Mouse (Mus musculus) liver, postnatal 0 days (tissue): ENCODE data around the gene Clmn. TPM values are rescaled to one million over a fixed set of nuclear protein-coding genes. Genes with fewer than 3 reads are reported as not detected.

Experiments used
- ATAC-seq: fragments of 200-750 bp; cut with Nextera tagmentation; 2 replicates; pipeline ENCODE4 v1.8.0; 2017; ENCODE audit warnings: mild to moderate bottlenecking, moderate library complexity
- DNase-seq: peaks from one replicate; pipeline ENCODE4 v3.0.0-alpha.2; 2016
- H3K27ac ChIP-seq: fragments of 300-500 bp; sonication (generic); 2 replicates; pipeline ENCODE4 v1.5.1; 2014; ENCODE audit warnings: antibody characterized with exemption, moderate library complexity, mild to moderate bottlenecking, low read depth
- H3K27me3 ChIP-seq: fragments of 300-500 bp; sonication (generic); 2 replicates; pipeline ENCODE4 v1.6.1; 2014; ENCODE audit warnings: low read length, control low read depth, mixed read lengths; ENCODE audit not compliant: insufficient read depth
- H3K36me3 ChIP-seq: fragments of 300-500 bp; sonication (generic); replicated peaks from 2 replicates; pipeline ENCODE4 v1.6.1; 2014; ENCODE audit warnings: mild to moderate bottlenecking, control low read depth, low read length, moderate library complexity, mixed read lengths; ENCODE audit not compliant: insufficient read depth
- H3K4me1 ChIP-seq: fragments of 300-500 bp; sonication (generic); 2 replicates; pipeline ENCODE4 v1.6.1; 2014; ENCODE audit warnings: antibody characterized with exemption, mild to moderate bottlenecking, control low read depth; ENCODE audit not compliant: insufficient read depth
- H3K4me2 ChIP-seq: fragments of 300-500 bp; sonication (generic); 2 replicates; pipeline ENCODE4 v1.6.1; 2014; ENCODE audit warnings: low read depth, mild to moderate bottlenecking, low read length, moderate library complexity, mixed read lengths
- H3K4me3 ChIP-seq: fragments of 300-500 bp; sonication (generic); 2 replicates; pipeline ENCODE4 v1.5.1; 2014; ENCODE audit warnings: low read depth, low read length
- H3K9ac ChIP-seq: fragments of 300-500 bp; sonication (generic); replicated peaks from 2 replicates; pipeline ENCODE4 v1.6.1; 2014; ENCODE audit warnings: mild to moderate bottlenecking, moderate library complexity
- H3K9me3 ChIP-seq: fragments of 300-500 bp; sonication (generic); 2 replicates; pipeline ENCODE4 v1.6.1; 2016; ENCODE audit warnings: mild to moderate bottlenecking, control low read depth, low read length, mixed read lengths
- CTCF ChIP-seq: sonication (generic); IDR thresholded peaks from 2 replicates; pipeline ENCODE4 v1.5.1; 2016; ENCODE audit warnings: antibody characterized with exemption, low read depth
- EP300 ChIP-seq: IDR thresholded peaks from 2 replicates; pipeline ENCODE4 v1.6.1; 2016; ENCODE audit warnings: antibody characterized with exemption, low read depth, mild to moderate bottlenecking
- WGBS: fragments of 180-500 bp; shearing (Covaris S2); extraction: QIAGEN DNeasy Blood & Tissue Kit; methylation state at CpG from one replicate; pipeline ENCODE4 v1.1.7; 2014; ENCODE audit not compliant: insufficient replicate concordance; 5-methylcytosine and 5-hydroxymethylcytosine counted together
- polyA plus RNA-seq: library from polyadenylated mRNA; unstranded; fragments of >200 nt; fragmentation: Nextera tagmentation; extraction: Ambion mirVana; gene quantifications from 2 replicates; pipeline ENCODE4 v1.2.1, GENCODE M21; 2015

The Clmn gene
- polyA plus RNA-seq, 1 experiment from 2014 or later = 1.9 TPM

- ATAC-seq = no peak
- no peak overlapping the region for H3K4me2 ChIP-seq
- TF ChIP-seq EP300 = no peak
- peak; percentile 60 for TF ChIP-seq CTCF
- H3K27ac ChIP-seq = no peak overlapping the region
- DNase-seq = no peak
- H3K9me3 ChIP-seq = no peaks in the 10 kb centered on the region
- H3K9ac ChIP-seq = no peak overlapping the region
- no peak overlapping the region for H3K4me3 ChIP-seq
- H3K36me3 ChIP-seq = no peaks in the 10 kb centered on the region
- WGBS = 57% methylated on average over 4 of the region's 4 CpGs
- H3K27me3 ChIP-seq = no peaks in the 10 kb centered on the region
- H3K4me1 ChIP-seq = peaks cover 6% of the 10 kb centered on the region; the same call in 1 of the 2 replicates
Measured at GRCm38 (mm10) chr12:104812711-104813110, 52.2 kb downstream of the Clmn start.

GRCm38 (mm10) chr12:104810923-104811443 is 53.9 kb downstream of the Clmn start:
- 47% methylated on average over 7 of the region's 7 CpGs for WGBS

GRCm38 (mm10) chr12:104808421-104809067 is 56.3 kb downstream of the Clmn start:
- Histone ChIP-seq H3K4me1 (no peaks in the 10 kb centered on the region), H3K9ac (no peak overlapping the region), H3K4me2 (no peak overlapping the region), H3K4me3 (no peak overlapping the region), H3K27ac (no peak overlapping the region), H3K36me3 (no peaks in the 10 kb centered on the region), H3K9me3 (no peaks in the 10 kb centered on the region), H3K27me3 (no peaks in the 10 kb centered on the region)
- DNase-seq (no peak), ATAC-seq (no peak)
- 64% methylated on average over 17 of the region's 17 CpGs for WGBS
- TF ChIP-seq EP300 (no peak), CTCF (no peak)

More at GRCm38 (mm10) chr12:104810923-104811443, 53.9 kb downstream of the Clmn start:
- Histone ChIP-seq H3K27me3 (no peaks in the 10 kb centered on the region), H3K4me2 (no peak overlapping the region), H3K9me3 (no peaks in the 10 kb centered on the region), H3K36me3 (no peaks in the 10 kb centered on the region), H3K4me3 (no peak overlapping the region), H3K9ac (no peak overlapping the region), H3K4me1 (no peaks in the 10 kb centered on the region), H3K27ac (no peak overlapping the region)
- DNase-seq = no peak
- no peak for TF ChIP-seq EP300
- no peak for TF ChIP-seq CTCF
- ATAC-seq = no peak

- Histone ChIP-seq H3K4me1 (no peaks in the 10 kb centered on the region), H3K27me3 (no peaks in the 10 kb centered on the region), H3K4me3 (no peak overlapping the region), H3K4me2 (no peak overlapping the region), H3K9me3 (no peaks in the 10 kb centered on the region), H3K36me3 (no peaks in the 10 kb centered on the region), H3K27ac (no peak overlapping the region), H3K9ac (no peak overlapping the region)
- WGBS = 75% methylated on average over 4 of the region's 4 CpGs
- TF ChIP-seq CTCF = no peak
- TF ChIP-seq EP300 = no peak
- DNase-seq (no peak), ATAC-seq (no peak)
Measured at GRCm38 (mm10) chr12:104806680-104807375, 58.0 kb downstream of the Clmn start.

GRCm38 (mm10) chr12:104801494-104802260 is 63.2 kb downstream of the Clmn start:
- Histone ChIP-seq H3K4me3 (no peak overlapping the region), H3K36me3 (peaks cover 10% of the 10 kb centered on the region), H3K27ac (no peak overlapping the region), H3K4me2 (no peak overlapping the region), H3K9me3 (peaks cover 5% of the 10 kb centered on the region; the same call in 1 of the 2 replicates), H3K4me1 (no peaks in the 10 kb centered on the region), H3K9ac (no peak overlapping the region), H3K27me3 (no peaks in the 10 kb centered on the region)
- TF ChIP-seq EP300 (no peak), CTCF (no peak)
- 67% methylated on average over 9 of the region's 9 CpGs for WGBS
- no peak for DNase-seq
- ATAC-seq = no peak

- no peak overlapping the region for H3K27ac ChIP-seq
- H3K9me3 ChIP-seq = peaks cover 5% of the 10 kb centered on the region; the same call in 1 of the 2 replicates
Measured at GRCm38 (mm10) chr12:104799365-104799764, 65.5 kb downstream of the Clmn start.

More at GRCm38 (mm10) chr12:104799365-104799764, 65.5 kb downstream of the Clmn start:
- Histone ChIP-seq H3K4me2 (no peak overlapping the region), H3K9ac (no peak overlapping the region), H3K4me3 (no peak overlapping the region), H3K27me3 (no peaks in the 10 kb centered on the region), H3K4me1 (no peaks in the 10 kb centered on the region), H3K36me3 (peaks cover 10% of the 10 kb centered on the region)
- 81% methylated on average over 3 of the region's 3 CpGs for WGBS
- DNase-seq (no peak), ATAC-seq (no peak)
- TF ChIP-seq EP300 = no peak
- TF ChIP-seq CTCF = peak; percentile 48
